Mouse (Mus musculus) heart, embryonic 15.5 days (tissue): ENCODE measurements at regions not wholly inside any gene's neighbourhood (a gene's known extent, or its start where the extent isn't known, plus 50 kb on each side); places are given as distances from the start of the nearest gene placed in this dataset.
A peak's percentile ranks its signal among the peaks of the same experiment; 100 is the strongest.
"Not testable (repeated sequence)": the region's sequence is repeated elsewhere in the genome, so short reads cannot be mapped to it uniquely, and the experiment has no call there.

Experiments
- ATAC-seq: fragments of 200-750 bp; cut with Nextera tagmentation; replicated peaks from 2 replicates; pipeline ENCODE4 v1.8.0; 2017; ENCODE audit warnings: low read depth, moderate TSS enrichment; ENCODE audit not compliant: insufficient number of reproducible peaks, insufficient read depth, low FRiP score
- H3K27ac ChIP-seq: fragments of 300-500 bp; sonication (generic); 2 replicates; pipeline ENCODE4 v1.5.1; 2015; ENCODE audit warnings: mild to moderate bottlenecking, inconsistent platforms
- H3K27me3 ChIP-seq: fragments of 300-500 bp; sonication (generic); 2 replicates; pipeline ENCODE4 v1.6.1; 2015; ENCODE audit warnings: inconsistent platforms
- H3K36me3 ChIP-seq: fragments of 300-500 bp; sonication (generic); 2 replicates; pipeline ENCODE4 v1.6.1; 2015; ENCODE audit warnings: mild to moderate bottlenecking, inconsistent platforms
- H3K4me1 ChIP-seq: fragments of 300-500 bp; sonication (generic); replicated peaks from 2 replicates; pipeline ENCODE4 v1.6.1; 2015; ENCODE audit warnings: inconsistent platforms
- H3K4me2 ChIP-seq: fragments of 300-500 bp; sonication (generic); 2 replicates; pipeline ENCODE4 v1.6.1; 2015; ENCODE audit warnings: inconsistent platforms, mild to moderate bottlenecking, moderate library complexity
- H3K4me3 ChIP-seq: fragments of 300-500 bp; sonication (generic); 2 replicates; pipeline ENCODE4 v1.5.1; 2015; ENCODE audit warnings: mild to moderate bottlenecking, inconsistent platforms
- H3K9ac ChIP-seq: fragments of 300-500 bp; sonication (generic); 2 replicates; pipeline ENCODE4 v1.6.1; 2015; ENCODE audit warnings: mild to moderate bottlenecking, inconsistent platforms
- H3K9me3 ChIP-seq: fragments of 300-500 bp; sonication (generic); replicated peaks from 2 replicates; pipeline ENCODE4 v1.6.1; 2016; ENCODE audit warnings: inconsistent platforms
- WGBS: fragments of 180-500 bp; shearing (Covaris S2); methylation state at CpG from one replicate; pipeline ENCODE4 v1.1.7; 2015; ENCODE audit warnings: mixed read lengths; 5-methylcytosine and 5-hydroxymethylcytosine counted together

DNA sequence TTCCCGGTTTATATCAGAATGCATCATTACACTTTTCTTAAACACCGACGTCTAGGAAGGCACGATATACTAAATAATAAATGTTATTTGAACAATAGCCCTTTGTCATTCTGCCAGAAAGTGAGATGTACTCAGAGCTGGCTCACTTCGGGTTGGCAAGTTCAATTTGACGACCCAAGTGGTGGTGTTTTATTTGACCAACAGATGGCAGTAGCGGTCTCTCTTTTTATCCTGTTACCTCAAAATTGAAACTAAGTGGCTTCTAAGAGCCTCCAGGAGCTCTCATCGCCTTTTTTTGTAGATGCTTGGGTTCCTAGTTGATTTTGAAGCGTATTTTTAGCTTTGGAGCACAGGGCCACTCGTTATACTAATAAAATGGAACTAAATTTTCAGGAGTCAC, 66.7 kb upstream of the Chmp2b start:
- no peak overlapping the region for H3K9ac ChIP-seq
- no peaks in the 10 kb centered on the region for H3K9me3 ChIP-seq
- H3K4me1 ChIP-seq: no peaks in the 10 kb centered on the region
- H3K36me3 ChIP-seq: no peaks in the 10 kb centered on the region
- no peak for ATAC-seq
- no peak overlapping the region for H3K27ac ChIP-seq
- H3K27me3 ChIP-seq: no peaks in the 10 kb centered on the region
- peak overlapping the region; percentile 32 for H3K4me2 ChIP-seq
- H3K4me3 ChIP-seq: no peak overlapping the region
- 8% methylated on average over 10 of the region's 10 CpGs for WGBS

DNA sequence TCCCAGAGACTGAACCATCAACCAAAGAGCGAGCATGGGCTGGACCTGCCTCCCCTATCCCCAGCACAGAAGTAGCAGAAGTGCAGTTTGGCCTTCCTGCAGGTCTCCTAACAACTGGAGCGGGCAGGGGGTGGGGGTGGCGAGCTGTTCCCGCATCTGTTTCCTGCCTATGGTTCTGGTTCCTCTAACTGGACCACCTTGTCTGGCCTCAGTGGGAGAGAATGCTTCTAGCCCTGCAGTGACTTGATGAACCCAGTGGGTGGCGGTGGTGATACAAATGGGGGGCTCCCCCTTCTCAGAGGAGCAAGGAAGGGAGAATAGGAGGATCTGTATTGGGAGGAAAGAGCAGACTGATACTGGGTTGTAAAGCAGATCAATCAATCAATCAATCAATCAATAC, 69.2 kb upstream of the Chmp2b start:
- H3K9ac ChIP-seq: no peak overlapping the region
- H3K4me1 ChIP-seq: no peaks in the 10 kb centered on the region
- H3K27ac ChIP-seq: no peak overlapping the region
- no peak overlapping the region for H3K4me2 ChIP-seq
- H3K4me3 ChIP-seq: no peak overlapping the region
- no peak for ATAC-seq
- H3K27me3 ChIP-seq: no peaks in the 10 kb centered on the region
- H3K9me3 ChIP-seq: no peaks in the 10 kb centered on the region
- no peaks in the 10 kb centered on the region for H3K36me3 ChIP-seq
- 40% methylated on average over 5 of the region's 5 CpGs for WGBS

DNA sequence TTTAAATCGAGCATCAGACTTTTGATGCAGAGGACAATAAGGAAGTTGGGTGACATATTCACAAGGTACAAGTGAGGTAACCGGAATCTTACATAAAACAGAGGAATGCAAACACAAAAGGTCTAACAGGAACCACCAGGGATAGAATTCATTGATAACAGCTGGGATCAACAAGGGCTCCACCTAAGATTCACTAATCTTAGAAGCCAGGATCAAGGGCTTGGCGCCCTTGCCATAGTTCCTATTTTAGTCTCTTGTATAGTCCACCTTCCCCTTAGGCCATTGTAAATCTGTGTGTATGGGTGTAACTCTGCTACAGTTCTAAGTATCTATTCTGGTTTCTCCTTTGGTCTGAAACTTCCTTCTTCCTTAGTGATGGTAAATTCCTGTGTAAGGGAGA, 84.2 kb upstream of the Chmp2b start:
- H3K4me2 ChIP-seq, H3K36me3 ChIP-seq, H3K9ac ChIP-seq, H3K27me3 ChIP-seq, H3K4me3 ChIP-seq, ATAC-seq, H3K4me1 ChIP-seq, H3K27ac ChIP-seq, H3K9me3 ChIP-seq: not testable (repeated sequence)
- 79% methylated on average over 3 of the region's 3 CpGs for WGBS

DNA sequence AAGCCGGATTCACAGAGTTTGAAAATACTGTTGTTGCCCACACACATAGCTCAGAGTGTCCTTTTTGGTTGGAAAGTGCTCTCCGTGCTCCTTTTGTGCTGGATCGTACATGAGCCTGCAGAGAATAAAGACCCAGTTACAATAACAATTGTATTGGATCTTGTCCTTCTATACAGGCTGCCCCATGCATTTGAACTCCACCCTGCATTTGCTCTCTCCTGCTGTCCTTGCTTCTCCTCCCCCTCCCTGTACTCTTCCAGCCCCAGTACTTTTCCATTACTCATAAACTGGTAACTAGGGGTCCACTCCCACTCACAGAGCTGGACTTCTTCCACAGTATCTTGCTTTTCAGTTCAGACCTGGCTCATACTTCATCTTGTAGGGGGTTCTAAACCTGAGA, 86.5 kb upstream of the Chmp2b start:
- no peaks in the 10 kb centered on the region for H3K36me3 ChIP-seq
- no peak overlapping the region for H3K4me3 ChIP-seq
- no peak overlapping the region for H3K4me2 ChIP-seq
- no peak overlapping the region for H3K27ac ChIP-seq
- ATAC-seq: no peak
- no peaks in the 10 kb centered on the region for H3K4me1 ChIP-seq
- WGBS: 76% methylated on average over 3 of the region's 3 CpGs
- no peaks in the 10 kb centered on the region for H3K27me3 ChIP-seq
- H3K9ac ChIP-seq: no peak overlapping the region
- no peaks in the 10 kb centered on the region for H3K9me3 ChIP-seq

DNA sequence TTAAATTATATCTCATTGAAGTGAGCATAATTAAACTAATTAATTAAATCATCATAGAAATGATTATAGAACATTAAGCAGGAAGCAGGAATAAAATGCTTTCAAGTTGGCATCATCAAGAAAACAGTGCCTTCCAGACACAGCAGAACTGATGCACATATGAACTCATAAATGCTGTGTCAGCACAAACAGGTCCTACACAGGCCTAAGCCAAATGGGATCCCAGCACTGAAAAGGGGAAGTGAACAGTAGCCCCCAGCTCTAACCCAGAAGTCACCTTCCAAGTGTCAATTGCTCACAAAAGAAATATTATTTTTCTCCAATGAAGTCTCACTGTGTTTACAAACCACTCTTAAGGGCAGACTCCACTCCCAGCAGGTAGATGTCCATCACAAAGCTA, 93.0 kb upstream of the Chmp2b start:
- Histone ChIP-seq H3K4me1 (no peaks in the 10 kb centered on the region), H3K9me3 (no peaks in the 10 kb centered on the region), H3K36me3 (no peaks in the 10 kb centered on the region), H3K4me3 (no peak overlapping the region), H3K9ac (no peak overlapping the region), H3K4me2 (no peak overlapping the region), H3K27me3 (no peaks in the 10 kb centered on the region), H3K27ac (no peak overlapping the region)
- no peak for ATAC-seq

DNA sequence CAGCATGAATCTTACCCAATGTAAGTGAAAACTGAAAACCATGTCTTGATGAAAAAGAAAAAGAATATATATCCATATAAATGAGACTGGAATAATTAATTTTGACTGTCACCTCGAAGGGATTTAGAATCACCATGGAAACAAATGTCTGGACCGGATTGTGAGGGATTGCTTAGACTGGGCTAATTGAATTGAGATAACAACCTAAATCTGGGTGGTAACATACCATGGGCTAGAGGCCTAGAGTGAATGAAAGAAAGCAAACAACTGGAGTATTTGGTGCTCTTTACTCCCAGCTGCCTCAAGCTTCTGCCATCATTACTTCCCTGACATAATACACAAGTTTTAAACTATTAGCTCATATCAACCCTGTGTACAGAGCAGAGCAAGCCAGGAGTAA, 95.3 kb upstream of the Chmp2b start:
- Histone ChIP-seq H3K4me1 (no peaks in the 10 kb centered on the region), H3K27ac (no peak overlapping the region), H3K4me3 (no peak overlapping the region), H3K9ac (no peak overlapping the region), H3K36me3 (no peaks in the 10 kb centered on the region), H3K9me3 (no peaks in the 10 kb centered on the region), H3K4me2 (no peak overlapping the region), H3K27me3 (no peaks in the 10 kb centered on the region)
- no peak for ATAC-seq
- 41% methylated on average over 2 of the region's 2 CpGs for WGBS

DNA sequence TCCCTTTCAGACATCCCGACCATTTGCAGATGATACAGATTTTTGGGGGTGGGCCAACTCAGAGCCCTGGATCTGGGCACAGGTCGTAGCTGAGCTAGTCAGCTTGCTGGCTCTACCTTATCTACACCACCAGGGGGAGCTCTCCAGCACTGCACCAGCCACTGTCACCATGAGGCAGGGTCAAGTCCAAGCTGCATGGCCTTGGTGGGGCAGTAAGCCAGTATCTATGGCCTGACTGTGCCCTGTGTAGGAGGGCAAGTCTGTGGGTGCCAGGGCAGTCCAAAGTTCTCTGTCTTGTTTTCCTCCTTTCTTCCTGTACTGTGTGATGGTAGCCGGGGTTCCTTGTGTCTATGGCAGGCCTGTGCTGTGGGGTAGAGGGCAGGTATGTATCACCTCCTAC, 102.3 kb upstream of the Chmp2b start:
- Histone ChIP-seq H3K27ac (no peak overlapping the region), H3K9ac (no peak overlapping the region), H3K27me3 (no peaks in the 10 kb centered on the region), H3K4me1 (no peaks in the 10 kb centered on the region), H3K4me2 (no peak overlapping the region), H3K9me3 (no peaks in the 10 kb centered on the region), H3K4me3 (no peak overlapping the region), H3K36me3 (no peaks in the 10 kb centered on the region)
- ATAC-seq: no peak
- 61% methylated on average over 3 of the region's 3 CpGs for WGBS

DNA sequence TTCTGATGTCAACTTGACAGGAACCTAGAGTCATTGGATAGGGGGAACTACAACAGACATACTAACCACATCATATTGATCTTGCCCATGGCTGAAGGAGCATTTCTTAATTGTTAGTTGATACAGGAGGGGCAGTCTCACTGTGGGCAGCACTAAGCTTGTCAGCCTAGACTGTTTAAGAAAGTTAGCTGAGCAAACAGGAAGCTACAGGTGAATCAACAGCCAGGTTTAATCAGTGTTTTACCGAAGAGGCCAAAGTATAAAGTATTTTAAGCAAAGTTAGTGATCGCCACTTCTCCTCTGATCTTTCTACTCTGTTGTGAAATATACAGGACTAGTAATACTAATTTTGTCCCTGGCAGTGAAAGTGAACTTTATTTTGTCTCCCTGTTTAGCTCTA, 109.6 kb upstream of the Chmp2b start:
- H3K9me3 ChIP-seq: no peaks in the 10 kb centered on the region
- no peaks in the 10 kb centered on the region for H3K27me3 ChIP-seq
- ATAC-seq: no peak
- H3K4me2 ChIP-seq: no peak overlapping the region
- no peak overlapping the region for H3K27ac ChIP-seq
- H3K4me1 ChIP-seq: no peaks in the 10 kb centered on the region
- 80% methylated on average over 2 of the region's 2 CpGs for WGBS
- no peak overlapping the region for H3K4me3 ChIP-seq
- H3K9ac ChIP-seq: no peak overlapping the region
- no peaks in the 10 kb centered on the region for H3K36me3 ChIP-seq

DNA sequence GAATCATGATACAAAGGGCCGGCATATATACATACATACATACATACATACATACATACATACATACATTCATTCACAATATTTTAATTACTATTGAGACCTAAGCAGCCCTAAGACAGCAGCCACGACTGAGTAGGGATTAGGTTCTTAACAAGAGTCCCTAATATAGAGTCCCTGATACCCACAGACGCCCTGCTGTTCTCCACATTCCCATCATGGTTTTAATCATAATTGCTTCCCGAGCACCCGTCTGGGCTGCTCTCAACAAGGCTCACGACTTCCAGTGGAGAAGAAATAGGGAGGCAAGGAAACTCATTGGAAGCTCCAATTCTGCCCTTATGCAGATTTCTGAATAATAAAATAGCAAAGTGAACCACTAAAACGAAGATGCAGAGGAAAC, 120.6 kb upstream of the Chmp2b start:
- H3K27me3 ChIP-seq: no peaks in the 10 kb centered on the region
- H3K9ac ChIP-seq: no peak overlapping the region
- no peaks in the 10 kb centered on the region for H3K9me3 ChIP-seq
- H3K27ac ChIP-seq: no peak overlapping the region
- H3K4me3 ChIP-seq: no peak overlapping the region
- no peak for ATAC-seq
- 58% methylated on average over 7 of the region's 7 CpGs for WGBS
- no peak overlapping the region for H3K4me2 ChIP-seq
- no peaks in the 10 kb centered on the region for H3K36me3 ChIP-seq
- no peaks in the 10 kb centered on the region for H3K4me1 ChIP-seq

DNA sequence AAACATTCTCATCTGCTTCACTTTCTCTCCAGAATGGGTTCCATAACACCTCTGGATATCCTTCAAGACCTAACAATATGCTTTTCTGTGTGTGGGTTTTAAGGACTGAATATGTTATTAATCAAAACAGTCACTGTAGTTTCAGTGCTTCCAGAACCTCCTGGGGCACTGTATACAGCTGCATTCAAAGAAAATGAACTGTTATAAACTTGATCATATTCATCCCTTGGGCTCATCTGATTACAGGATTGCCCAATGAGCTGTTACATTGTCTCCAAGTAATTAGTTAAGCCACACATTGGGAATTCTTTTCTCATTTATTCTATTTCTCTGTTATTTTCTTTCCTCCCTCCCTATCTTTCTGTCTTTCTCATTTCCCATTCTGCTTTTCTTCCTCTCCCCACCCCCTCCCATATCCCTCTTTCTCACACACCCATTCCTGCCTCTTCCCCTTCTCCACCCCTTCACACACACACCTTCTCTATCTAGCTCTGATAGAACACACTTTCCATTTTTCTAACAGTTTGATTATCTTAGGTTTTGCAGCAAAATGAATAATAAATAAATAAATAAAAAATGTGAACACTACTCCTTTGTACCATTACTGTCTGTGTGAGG, 121.3 kb upstream of the Chmp2b start:
- no peaks in the 10 kb centered on the region for H3K4me1 ChIP-seq
- no peak for ATAC-seq
- H3K27ac ChIP-seq: no peak overlapping the region
- no peak overlapping the region for H3K9ac ChIP-seq
- H3K27me3 ChIP-seq: no peaks in the 10 kb centered on the region
- H3K4me2 ChIP-seq: no peak overlapping the region
- no peaks in the 10 kb centered on the region for H3K36me3 ChIP-seq
- no peaks in the 10 kb centered on the region for H3K9me3 ChIP-seq
- no peak overlapping the region for H3K4me3 ChIP-seq

DNA sequence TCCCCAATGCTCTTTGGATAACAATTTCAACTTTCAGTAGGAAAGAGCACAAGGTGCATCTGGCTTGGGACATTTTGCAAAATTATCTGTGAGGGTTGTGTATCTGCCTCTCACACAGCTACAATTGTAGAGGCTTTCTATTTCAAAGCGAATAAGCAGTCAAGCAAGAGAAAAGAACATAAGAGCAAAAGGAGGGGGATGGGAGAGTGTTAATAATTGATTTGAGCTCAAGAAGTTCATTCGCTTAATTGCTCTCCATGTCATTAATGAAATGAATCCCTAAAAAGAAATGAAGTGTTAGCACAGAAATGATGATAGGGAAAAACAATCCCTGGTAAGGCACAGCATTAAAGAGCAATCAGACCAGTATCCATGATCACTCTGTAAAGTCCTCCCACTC, 121.4 kb upstream of the Vgll3 start:
- H3K27ac ChIP-seq: no peak overlapping the region
- no peaks in the 10 kb centered on the region for H3K9me3 ChIP-seq
- no peak overlapping the region for H3K4me2 ChIP-seq
- WGBS: 82% methylated on average over 2 of the region's 2 CpGs
- no peak for ATAC-seq
- H3K36me3 ChIP-seq: no peaks in the 10 kb centered on the region
- no peaks in the 10 kb centered on the region for H3K27me3 ChIP-seq
- H3K9ac ChIP-seq: no peak overlapping the region
- no peak overlapping the region for H3K4me3 ChIP-seq
- no peaks in the 10 kb centered on the region for H3K4me1 ChIP-seq

DNA sequence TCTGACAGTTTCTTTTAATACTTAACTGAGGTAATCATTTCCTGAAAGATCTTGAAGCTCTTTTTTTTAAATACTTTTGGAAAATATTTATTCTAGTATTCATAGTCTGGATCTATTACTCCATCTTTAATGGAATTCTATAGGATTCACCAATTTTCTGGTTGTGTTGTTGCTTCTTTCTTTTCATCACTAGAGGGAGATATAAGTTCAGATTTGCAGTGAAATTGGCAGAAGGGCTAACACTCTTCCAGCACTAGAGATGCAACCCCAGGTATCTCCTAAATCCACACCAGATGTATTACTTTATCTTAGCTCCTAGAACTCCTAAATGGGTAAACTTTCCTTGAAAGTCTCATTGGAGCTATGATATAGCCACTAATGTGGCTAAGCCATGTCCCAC, 99.4 kb upstream of the Vgll3 start:
- no peaks in the 10 kb centered on the region for H3K36me3 ChIP-seq
- no peaks in the 10 kb centered on the region for H3K9me3 ChIP-seq
- H3K27me3 ChIP-seq: no peaks in the 10 kb centered on the region
- no peak overlapping the region for H3K4me2 ChIP-seq
- no peak overlapping the region for H3K9ac ChIP-seq
- H3K27ac ChIP-seq: no peak overlapping the region
- no peak for ATAC-seq
- H3K4me3 ChIP-seq: no peak overlapping the region
- no peaks in the 10 kb centered on the region for H3K4me1 ChIP-seq
